Mouse (Mus musculus) MEL (cell line): Measurements from ENCODE around the gene Dscam. TPM values are rescaled to one million over a fixed set of nuclear protein-coding genes. Genes with fewer than 3 reads are reported as not detected.

ENCODE experiments used
- DNase-seq: peaks from one replicate; pipeline ENCODE4 v3.0.0; 2011; ENCODE audit warnings: low read depth, low spot score
- H3K27ac ChIP-seq: 2 replicates; pipeline ENCODE4 v1.5.1; 2012; ENCODE audit warnings: low read depth, mild to moderate bottlenecking, control low read depth, low read length, moderate library complexity; ENCODE audit not compliant: control insufficient read depth
- H3K27me3 ChIP-seq, 2 experiments: fragments of 150-350 bp in 1 of 2; sonication (generic) in 1 of 2; 2 replicates each; pipeline ENCODE4 v1.6.1; 2012; ENCODE audit warnings: low read length in 2 of 2, mild to moderate bottlenecking in 2 of 2, improper control_type of control experiment in 1 of 2, moderate library complexity in 1 of 2; ENCODE audit not compliant: insufficient read depth in 2 of 2, control insufficient read depth in 1 of 2
- H3K36me3 ChIP-seq, 2 experiments: 2 replicates each; pipeline ENCODE4 v1.6.1; 2012 to 2014; ENCODE audit warnings: low read length in 2 of 2, improper control_type of control experiment in 1 of 2, inconsistent platforms in 1 of 2, mild to moderate bottlenecking in 1 of 2; ENCODE audit not compliant: insufficient read depth in 2 of 2, control insufficient read depth in 1 of 2
- H3K4me1 ChIP-seq, 2 experiments: fragments of 150-350 bp in 1 of 2; sonication (generic) in 1 of 2; 2 replicates each; pipeline ENCODE4 v1.6.1; 2012; ENCODE audit warnings: low read length in 2 of 2, improper control_type of control experiment in 1 of 2, mild to moderate bottlenecking in 1 of 2; ENCODE audit not compliant: insufficient read depth in 2 of 2, control insufficient read depth in 1 of 2
- H3K4me3 ChIP-seq, 2 experiments: fragments of 150-350 bp in 1 of 2; sonication (generic) in 1 of 2; 2 replicates each; pipeline ENCODE4 v1.5.1; 2012; ENCODE audit warnings: low read depth in 2 of 2, low read length in 2 of 2, mild to moderate bottlenecking in 2 of 2, moderate library complexity in 2 of 2, control low read depth in 1 of 2, improper control_type of control experiment in 1 of 2; ENCODE audit not compliant: control insufficient read depth in 1 of 2, insufficient read depth in 1 of 2
- H3K79me2 ChIP-seq: 2 replicates; pipeline ENCODE4 v1.6.1; 2012; ENCODE audit warnings: mild to moderate bottlenecking, low read length, moderate library complexity; ENCODE audit not compliant: control insufficient read depth, poor library complexity, insufficient read depth
- H3K9ac ChIP-seq: 2 replicates; pipeline ENCODE4 v1.6.1; 2012; ENCODE audit warnings: low read depth, mild to moderate bottlenecking, control low read depth, low read length, moderate library complexity; ENCODE audit not compliant: control insufficient read depth, poor library complexity, severe bottlenecking
- H3K9me3 ChIP-seq: fragments of 150-350 bp; sonication (generic); replicated peaks from 2 replicates; pipeline ENCODE4 v1.6.1; 2012; ENCODE audit warnings: mild to moderate bottlenecking, low read length, improper control_type of control experiment, moderate library complexity; ENCODE audit not compliant: insufficient read depth
- CTCF ChIP-seq, 3 experiments: IDR thresholded peaks in 2 of 3; conservative IDR thresholded peaks in 1 of 3; 2 replicates each; pipeline ENCODE4 v1.5.1; 2011 to 2012; ENCODE audit warnings: low read length in 3 of 3, low read depth in 2 of 3, mild to moderate bottlenecking in 2 of 3, improper control_type of control experiment in 1 of 3, inconsistent platforms in 1 of 3, mixed read lengths in 1 of 3, moderate library complexity in 1 of 3; ENCODE audit not compliant: control insufficient read depth in 1 of 3, insufficient read depth in 1 of 3, poor library complexity in 1 of 3, severe bottlenecking in 1 of 3
- GATA1 ChIP-seq: IDR thresholded peaks from 2 replicates; pipeline ENCODE4 v1.6.1; 2011; ENCODE audit warnings: low read depth, low read length, improper control_type of control experiment
- HCFC1 ChIP-seq: IDR thresholded peaks from 2 replicates; pipeline ENCODE4 v1.6.1; 2012; ENCODE audit warnings: low read depth, mild to moderate bottlenecking, inconsistent platforms, low read length, improper control_type of control experiment, moderate library complexity
- KAT2A ChIP-seq: conservative IDR thresholded peaks from 2 replicates; pipeline ENCODE4 v1.6.1; 2012; ENCODE audit warnings: low read depth, low read length, improper control_type of control experiment, inconsistent platforms
- MAFK ChIP-seq: IDR thresholded peaks from 2 replicates; pipeline ENCODE4 v1.6.1; 2011; ENCODE audit warnings: low read depth, mild to moderate bottlenecking, low read length, improper control_type of control experiment, borderline replicate concordance
- MAX ChIP-seq: IDR thresholded peaks from 2 replicates; pipeline ENCODE4 v1.6.1; 2011; ENCODE audit warnings: low read length, improper control_type of control experiment
- MXI1 ChIP-seq: IDR thresholded peaks from 2 replicates; pipeline ENCODE4 v1.6.1; 2011; ENCODE audit warnings: mild to moderate bottlenecking, low read depth, low read length, improper control_type of control experiment
- MYC ChIP-seq: IDR thresholded peaks from 2 replicates; pipeline ENCODE4 v1.6.1; 2011; ENCODE audit warnings: low read depth, mild to moderate bottlenecking, low read length, improper control_type of control experiment, moderate library complexity
- NELFE ChIP-seq: IDR thresholded peaks from 2 replicates; pipeline ENCODE4 v1.6.1; 2011; ENCODE audit warnings: low read depth, low read length, improper control_type of control experiment
- POLR2A ChIP-seq, 2 experiments: IDR thresholded peaks; 2 replicates each; pipeline ENCODE4 v1.6.1; 2011 to 2012; ENCODE audit warnings: low read length in 2 of 2, mild to moderate bottlenecking in 2 of 2, control low read depth in 1 of 2, improper control_type of control experiment in 1 of 2, low read depth in 1 of 2, moderate library complexity in 1 of 2; ENCODE audit not compliant: control insufficient read depth in 1 of 2, insufficient read depth in 1 of 2, poor library complexity in 1 of 2
- POLR2AphosphoS2 ChIP-seq: IDR thresholded peaks from 2 replicates; pipeline ENCODE4 v1.6.1; 2011; ENCODE audit warnings: low read length, improper control_type of control experiment
- POLR2AphosphoS5 ChIP-seq: IDR thresholded peaks from 2 replicates; pipeline ENCODE4 v1.6.1; 2012; ENCODE audit warnings: low read depth, borderline replicate concordance, mild to moderate bottlenecking, inconsistent platforms, low read length, moderate library complexity, mixed read lengths
- RAD21 ChIP-seq: IDR thresholded peaks from 2 replicates; pipeline ENCODE4 v1.6.1; 2011; ENCODE audit warnings: mild to moderate bottlenecking, low read depth, low read length, improper control_type of control experiment
- RCOR1 ChIP-seq: IDR thresholded peaks from 2 replicates; pipeline ENCODE4 v1.6.1; 2012; ENCODE audit warnings: low read depth, mild to moderate bottlenecking, inconsistent platforms, low read length, improper control_type of control experiment
- SMC3 ChIP-seq: IDR thresholded peaks from 2 replicates; pipeline ENCODE4 v1.6.1; 2011; ENCODE audit warnings: low read depth, low read length, improper control_type of control experiment
- TAL1 ChIP-seq: IDR thresholded peaks from 2 replicates; pipeline ENCODE4 v1.6.1; 2012; ENCODE audit warnings: mild to moderate bottlenecking, inconsistent platforms, low read length, moderate library complexity, mixed read lengths
- TBP ChIP-seq: IDR thresholded peaks from 2 replicates; pipeline ENCODE4 v1.8.0; 2011; ENCODE audit warnings: low read depth, low read length, improper control_type of control experiment
- TCF12 ChIP-seq: IDR thresholded peaks from 2 replicates; pipeline ENCODE4 v1.6.1; 2014; ENCODE audit warnings: low read depth, mild to moderate bottlenecking, inconsistent platforms, low read length, improper control_type of control experiment, moderate library complexity
- UBTF ChIP-seq: IDR thresholded peaks from 2 replicates; pipeline ENCODE4 v1.6.1; 2012; ENCODE audit warnings: low read depth, mild to moderate bottlenecking, inconsistent platforms, low read length, improper control_type of control experiment, moderate library complexity, borderline replicate concordance; ENCODE audit not compliant: insufficient read depth
- USF1 ChIP-seq: IDR thresholded peaks from 2 replicates; pipeline ENCODE4 v1.6.1; 2014; ENCODE audit warnings: low read depth, mild to moderate bottlenecking, inconsistent platforms, low read length, improper control_type of control experiment, moderate library complexity
- ZC3H11A ChIP-seq: IDR thresholded peaks from 2 replicates; pipeline ENCODE4 v1.6.1; 2012; ENCODE audit warnings: low read depth, mild to moderate bottlenecking, inconsistent platforms, low read length, improper control_type of control experiment
- ZMIZ1 ChIP-seq: IDR thresholded peaks from 2 replicates; pipeline ENCODE4 v1.6.1; 2012; ENCODE audit warnings: low read depth, mild to moderate bottlenecking, inconsistent platforms, low read length, improper control_type of control experiment, moderate library complexity
- ZNF384 ChIP-seq: IDR thresholded peaks from 2 replicates; pipeline ENCODE4 v1.6.1; 2012; ENCODE audit warnings: low read depth, mild to moderate bottlenecking, inconsistent platforms, low read length, improper control_type of control experiment
- polyA plus RNA-seq, 2 experiments: library from polyadenylated mRNA; stranded (reverse) in 1 of 2; unstranded in 1 of 2; fragments of >175 nt in 1 of 2; fragments of >200 nt in 1 of 2; gene quantifications; 2 replicates each; pipeline versions ENCODE4 v1.2.1 to v1.2.4; 2012; ENCODE audit warnings: low replicate concordance in 2 of 2, low read depth in 1 of 2; ENCODE audit not compliant: insufficient read length in 2 of 2, insufficient read depth in 1 of 2, missing spikeins in 1 of 2
- total RNA-seq: library from RNA; depleted of rRNA; stranded (reverse); fragments of 300-350 nt; gene quantifications from 2 replicates; pipeline ENCODE4 v1.2.3, GENCODE M21; 2012

Gene Dscam
- total and polyA plus RNA-seq, 3 experiments = not detected

- no peak overlapping the region for H3K4me3 ChIP-seq
- TF ChIP-seq MXI1 (no peak), TCF12 (no peak), POLR2AphosphoS5 (no peak), HCFC1 (no peak), MAX (no peak), RAD21 (no peak), POLR2AphosphoS2 (no peak), CTCF (IDR thresholded peaks at IDR 0.05 in 2 of 3, conservative IDR thresholded peaks at IDR 0.05 in 1 of 3; ENCODE audit: control insufficient read depth in 1 of 3, insufficient read depth in 1 of 3, low read depth in 2 of 3, low read length in 3 of 3, poor library complexity in 1 of 3, severe bottlenecking in 1 of 3) (no peak), ZMIZ1 (no peak), MAFK (no peak), ZC3H11A (no peak), GATA1 (no peak), TBP (no peak), RCOR1 (no peak), ZNF384 (no peak), POLR2A (IDR thresholded peaks at IDR 0.05; ENCODE audit: control insufficient read depth in 1 of 2, insufficient read depth in 1 of 2, low read depth in 1 of 2, low read length in 2 of 2, poor library complexity in 1 of 2) (no peak), KAT2A (no peak), USF1 (no peak), NELFE (no peak), MYC (no peak)
- TF ChIP-seq, all 39 proteins: peak for 0
- H3K4me1 ChIP-seq = no peaks in the 10 kb centered on the region
These were observed 485.5 kb downstream of the Dscam start for GRCm38 (mm10) chr16:96685065-96685464.

GRCm38 (mm10) chr16:96684581-96684980 lies 486.0 kb downstream of the Dscam start:
- no peaks in the 10 kb centered on the region for H3K79me2 ChIP-seq
- no peaks in the 10 kb centered on the region for H3K36me3 ChIP-seq
- peak; percentile 11 for DNase-seq
- TF ChIP-seq TAL1 = no peak
- no peak for TF ChIP-seq RCOR1
- TF ChIP-seq RAD21 = peak; percentile 23
- TF ChIP-seq SMC3 = peak; percentile 21; the same call in 1 of the 2 replicates
- TF ChIP-seq UBTF = no peak
- TF ChIP-seq CTCF (IDR thresholded peaks at IDR 0.05 in 2 of 3, conservative IDR thresholded peaks at IDR 0.05 in 1 of 3; ENCODE audit: control insufficient read depth in 1 of 3, insufficient read depth in 1 of 3, low read depth in 2 of 3, low read length in 3 of 3, poor library complexity in 1 of 3, severe bottlenecking in 1 of 3) = peak; percentile 15 to 30 (median 19); a peak in 4 of 6 replicates
- H3K27ac ChIP-seq = no peak overlapping the region
- no peaks in the 10 kb centered on the region for H3K27me3 ChIP-seq
- no peak overlapping the region for H3K9ac ChIP-seq
- H3K4me3 ChIP-seq = no peak overlapping the region
- H3K9me3 ChIP-seq = no peaks in the 10 kb centered on the region
- H3K4me1 ChIP-seq = no peaks in the 10 kb centered on the region

More at GRCm38 (mm10) chr16:96685065-96685464, 485.5 kb downstream of the Dscam start:
- Histone ChIP-seq H3K9ac (no peak overlapping the region), H3K27ac (no peak overlapping the region), H3K36me3 (no peaks in the 10 kb centered on the region), H3K79me2 (no peaks in the 10 kb centered on the region), H3K9me3 (no peaks in the 10 kb centered on the region), H3K27me3 (no peaks in the 10 kb centered on the region)
- DNase-seq = no peak
